Mouse (Mus musculus): ENCODE data around the gene Ttc7. TPM values are rescaled to one million over a fixed set of nuclear protein-coding genes. Genes with fewer than 3 reads are reported as not detected.
A peak's percentile ranks its signal among the peaks of the same experiment; 100 is the strongest.

Gene Ttc7
- total and polyA plus RNA-seq, 3 experiments = 22.8 to 42.4 TPM; not detected in 1

DNA sequence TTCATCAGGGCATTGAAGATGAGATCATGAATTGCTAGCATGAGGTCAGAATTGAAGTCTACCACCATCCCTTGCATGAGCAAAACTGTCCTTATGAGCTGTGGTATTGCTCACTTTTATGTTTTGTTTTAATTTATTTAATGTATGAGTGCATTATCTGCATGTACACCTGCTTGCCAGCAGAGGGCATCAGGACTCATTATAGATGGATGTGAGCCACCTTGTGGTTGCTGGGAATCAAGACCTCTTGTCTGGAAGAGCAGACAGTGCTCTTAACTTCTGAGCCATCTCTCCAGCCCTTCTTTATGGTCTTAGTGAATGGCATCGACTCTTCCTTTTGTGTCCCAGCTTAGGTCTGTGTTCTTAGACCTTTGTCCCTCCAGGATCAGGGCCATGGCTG, 39.0 kb downstream of the Ttc7 start (continued):
- no peak for TF ChIP-seq UBTF (IDR thresholded peaks at IDR 0.05; ENCODE audit: borderline replicate concordance, insufficient read depth, low read depth, low read length)
- no peak for TF ChIP-seq MAX (IDR thresholded peaks at IDR 0.05; ENCODE audit: low read length)
- no peak for TF ChIP-seq ETS1 (IDR thresholded peaks at IDR 0.05; ENCODE audit: low read depth, low read length)
- TF ChIP-seq MEF2A (IDR thresholded peaks at IDR 0.05; ENCODE audit: extremely low read depth, insufficient replicate concordance, low read depth, low read length, poor library complexity, severe bottlenecking) = no peak
- peak; percentile 87 for TF ChIP-seq ZC3H11A (IDR thresholded peaks at IDR 0.05; ENCODE audit: low read depth, low read length)
- TF ChIP-seq ZKSCAN1 (IDR thresholded peaks at IDR 0.05; ENCODE audit: low read depth, low read length) = no peak
- TF ChIP-seq MXI1 (IDR thresholded peaks at IDR 0.05; ENCODE audit: low read depth, low read length) = no peak

DNA sequence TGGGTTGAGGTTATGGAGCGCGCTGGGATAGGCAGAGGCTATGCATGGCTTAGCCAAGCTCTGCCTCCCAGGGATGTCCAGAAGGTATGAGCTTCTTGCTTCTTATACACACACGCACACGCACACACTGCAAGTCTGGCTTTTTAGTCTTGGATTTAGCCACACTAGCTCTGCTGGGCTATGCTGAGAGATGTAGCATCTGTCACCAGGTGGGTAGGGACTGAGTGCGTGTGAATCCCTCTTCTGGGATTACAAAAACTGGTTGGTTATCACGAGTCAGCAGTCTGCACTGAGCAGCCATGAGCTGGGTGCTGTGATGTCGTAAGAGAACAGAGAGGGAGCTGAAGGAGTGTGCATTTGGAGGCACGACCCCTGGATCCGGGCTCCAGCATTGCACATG, 40.5 kb downstream of the Ttc7 start:
- Histone ChIP-seq H3K27me3 (ENCODE audit: control insufficient read depth in 1 of 2, insufficient read depth in 2 of 2, low read length in 2 of 2) (no peaks in the 10 kb centered on the region), H3K9ac (ENCODE audit: control insufficient read depth, low read depth, low read length, poor library complexity, severe bottlenecking) (no peak overlapping the region), H3K4me1 (ENCODE audit: control insufficient read depth in 1 of 2, insufficient read depth in 2 of 2, low read length in 2 of 2) (peaks cover 0 to 11% of the 10 kb centered on the region in 2 experiments; a peak in 2 of 4 replicates), H3K9me3 (replicated peaks; ENCODE audit: insufficient read depth, low read length) (no peaks in the 10 kb centered on the region), H3K79me2 (ENCODE audit: control insufficient read depth, insufficient read depth, low read length, poor library complexity) (no peaks in the 10 kb centered on the region), H3K36me3 (ENCODE audit: control insufficient read depth in 1 of 2, insufficient read depth in 2 of 2, low read length in 2 of 2) (peaks cover 2 to 8% of the 10 kb centered on the region in 2 experiments), H3K4me3 (ENCODE audit: control insufficient read depth in 1 of 2, insufficient read depth in 1 of 2, low read depth in 2 of 2, low read length in 2 of 2) (no peak overlapping the region), H3K27ac (ENCODE audit: control insufficient read depth, low read depth, low read length) (no peak overlapping the region)
- TF ChIP-seq POLR2AphosphoS2 (IDR thresholded peaks at IDR 0.05; ENCODE audit: low read length) = no peak
- no peak for DNase-seq (ENCODE audit: low read depth, low spot score)

DNA sequence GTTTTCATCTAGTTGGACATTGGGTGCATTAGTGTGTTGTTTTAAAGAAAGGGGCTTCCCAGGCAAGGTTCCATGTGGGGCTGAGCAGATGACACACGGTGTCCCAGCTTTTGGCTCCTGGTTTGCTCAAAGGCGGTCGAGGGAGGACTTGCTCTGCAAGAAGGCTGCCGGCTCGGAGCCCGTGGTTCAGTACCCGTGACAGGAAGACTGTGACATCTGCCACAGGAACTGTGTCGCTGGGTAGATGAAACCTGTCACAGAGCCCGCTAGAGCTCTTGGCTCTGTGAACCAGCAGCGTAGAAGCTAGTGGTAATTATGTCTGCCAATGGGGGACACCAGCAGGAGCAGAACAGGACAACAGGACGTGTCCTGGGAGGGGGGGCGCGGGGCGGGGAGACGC, 42.8 kb downstream of the Ttc7 start:
- Histone ChIP-seq H3K27me3 (ENCODE audit: control insufficient read depth in 1 of 2, insufficient read depth in 2 of 2, low read length in 2 of 2) (no peaks in the 10 kb centered on the region), H3K4me1 (ENCODE audit: control insufficient read depth in 1 of 2, insufficient read depth in 2 of 2, low read length in 2 of 2) (peaks cover 0 to 11% of the 10 kb centered on the region in 2 experiments; a peak in 2 of 4 replicates), H3K4me3 (ENCODE audit: control insufficient read depth in 1 of 2, insufficient read depth in 1 of 2, low read depth in 2 of 2, low read length in 2 of 2) (no peak overlapping the region), H3K36me3 (ENCODE audit: control insufficient read depth in 1 of 2, insufficient read depth in 2 of 2, low read length in 2 of 2) (peaks cover 2 to 8% of the 10 kb centered on the region in 2 experiments), H3K9me3 (replicated peaks; ENCODE audit: insufficient read depth, low read length) (no peaks in the 10 kb centered on the region), H3K27ac (ENCODE audit: control insufficient read depth, low read depth, low read length) (no peak overlapping the region), H3K79me2 (ENCODE audit: control insufficient read depth, insufficient read depth, low read length, poor library complexity) (no peaks in the 10 kb centered on the region), H3K9ac (ENCODE audit: control insufficient read depth, low read depth, low read length, poor library complexity, severe bottlenecking) (no peak overlapping the region)
- no peak for DNase-seq (ENCODE audit: low read depth, low spot score)
- TF ChIP-seq POLR2AphosphoS5 (IDR thresholded peaks at IDR 0.05; ENCODE audit: borderline replicate concordance, low read depth, low read length) = no peak
- no peak for TF ChIP-seq BHLHE40 (IDR thresholded peaks at IDR 0.05; ENCODE audit: borderline replicate concordance, low read depth, low read length)
- TF ChIP-seq MAFK (IDR thresholded peaks at IDR 0.05; ENCODE audit: borderline replicate concordance, low read depth, low read length) = no peak
- TF ChIP-seq SMC3 (IDR thresholded peaks at IDR 0.05; ENCODE audit: low read depth, low read length) = no peak
- no peak for TF ChIP-seq NRF1 (IDR thresholded peaks at IDR 0.05; ENCODE audit: insufficient read depth, low read depth, low read length, poor library complexity, severe bottlenecking)
- no peak for TF ChIP-seq TBP (IDR thresholded peaks at IDR 0.05; ENCODE audit: low read depth, low read length)
- TF ChIP-seq CHD1 (IDR thresholded peaks at IDR 0.05; ENCODE audit: low read depth, low read length) = no peak
- no peak for TF ChIP-seq MAX (IDR thresholded peaks at IDR 0.05; ENCODE audit: low read length)
- no peak for TF ChIP-seq TCF12 (IDR thresholded peaks at IDR 0.05; ENCODE audit: low read depth, low read length)
- TF ChIP-seq GATA1 (IDR thresholded peaks at IDR 0.05; ENCODE audit: low read depth, low read length) = no peak
- no peak for TF ChIP-seq POLR2A (IDR thresholded peaks at IDR 0.05; ENCODE audit: control insufficient read depth in 1 of 2, insufficient read depth in 1 of 2, low read depth in 1 of 2, low read length in 2 of 2, poor library complexity in 1 of 2)
- no peak for TF ChIP-seq MAZ (IDR thresholded peaks at IDR 0.05; ENCODE audit: low read depth, low read length)
- no peak for TF ChIP-seq ZNF384 (IDR thresholded peaks at IDR 0.05; ENCODE audit: low read depth, low read length)

Data from MEL (cell line).